Mouse (Mus musculus): Measurements from ENCODE around the gene Vill.
A peak's percentile ranks its signal among the peaks of the same experiment; 100 is the strongest.

The Vill gene

DNA sequence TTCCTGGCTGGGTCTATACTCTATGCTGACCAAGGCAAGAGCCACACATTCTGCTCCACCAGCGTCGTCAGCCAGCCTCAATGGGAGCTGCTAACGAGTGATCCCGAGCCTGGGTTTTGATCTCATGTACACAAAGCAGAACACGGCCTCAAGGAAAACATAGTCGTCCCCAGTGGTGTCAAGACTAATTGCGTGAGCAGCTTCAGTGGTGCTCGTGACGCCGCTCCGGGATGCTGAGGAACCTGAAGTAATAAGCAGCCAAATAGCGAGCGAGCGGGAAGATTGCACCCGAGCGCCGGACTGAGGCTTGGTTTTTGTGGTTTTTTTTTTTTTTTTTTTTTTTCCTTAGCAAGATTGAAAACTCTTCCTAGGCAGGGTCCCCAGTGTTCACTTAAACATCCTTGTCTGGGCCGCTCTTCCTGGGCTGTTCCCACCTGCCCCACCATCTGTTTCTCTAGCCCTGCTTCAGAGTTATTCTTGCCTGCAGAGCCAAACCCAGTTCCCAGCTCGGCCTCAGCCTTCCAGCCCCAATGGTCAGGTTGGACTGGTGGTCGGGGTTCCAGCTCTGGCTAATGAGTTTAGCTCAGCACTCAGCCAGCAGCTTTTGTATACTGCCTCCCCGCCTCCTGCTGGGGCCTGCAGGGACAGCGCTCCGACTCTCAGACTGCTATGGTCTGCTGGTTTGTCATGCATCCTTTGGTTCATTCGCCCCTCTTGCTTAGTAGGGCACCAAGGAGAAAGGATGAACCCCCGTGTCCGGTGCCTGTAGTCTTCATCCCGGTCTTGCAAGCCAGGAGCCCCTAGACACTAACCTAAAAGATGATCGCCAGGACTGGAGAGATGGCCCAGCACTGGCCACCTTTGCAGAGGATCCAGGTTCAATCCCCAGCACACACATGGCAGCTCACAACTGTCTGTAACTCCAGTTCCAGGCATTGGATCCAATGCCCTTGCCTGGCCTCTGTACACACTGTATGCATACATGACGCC lies 17.6 kb upstream of the Vill start:
- DNase-seq, result no peak

DNA sequence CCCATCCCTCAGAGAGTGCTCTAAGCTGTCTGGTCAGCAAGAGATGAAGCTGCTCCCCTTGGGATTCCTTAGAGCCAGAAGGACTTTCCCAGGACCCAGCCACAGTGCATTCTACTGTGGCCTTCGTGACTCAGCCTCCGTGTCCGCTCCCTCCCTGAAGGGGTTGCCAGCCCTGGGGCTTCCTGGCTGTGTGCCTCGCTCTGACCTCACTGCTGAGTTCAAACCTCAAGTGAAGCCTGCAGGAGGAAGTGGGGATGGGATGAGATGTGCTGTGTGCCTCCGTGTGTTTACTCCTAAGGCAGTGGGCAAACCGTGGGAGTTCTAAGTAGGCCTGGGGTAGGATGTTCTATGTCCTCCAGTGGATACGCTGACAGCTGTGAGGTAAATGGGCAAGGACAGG lies 16.7 kb upstream of the Vill start:
- DNase-seq, result peak; percentile 68

DNA sequence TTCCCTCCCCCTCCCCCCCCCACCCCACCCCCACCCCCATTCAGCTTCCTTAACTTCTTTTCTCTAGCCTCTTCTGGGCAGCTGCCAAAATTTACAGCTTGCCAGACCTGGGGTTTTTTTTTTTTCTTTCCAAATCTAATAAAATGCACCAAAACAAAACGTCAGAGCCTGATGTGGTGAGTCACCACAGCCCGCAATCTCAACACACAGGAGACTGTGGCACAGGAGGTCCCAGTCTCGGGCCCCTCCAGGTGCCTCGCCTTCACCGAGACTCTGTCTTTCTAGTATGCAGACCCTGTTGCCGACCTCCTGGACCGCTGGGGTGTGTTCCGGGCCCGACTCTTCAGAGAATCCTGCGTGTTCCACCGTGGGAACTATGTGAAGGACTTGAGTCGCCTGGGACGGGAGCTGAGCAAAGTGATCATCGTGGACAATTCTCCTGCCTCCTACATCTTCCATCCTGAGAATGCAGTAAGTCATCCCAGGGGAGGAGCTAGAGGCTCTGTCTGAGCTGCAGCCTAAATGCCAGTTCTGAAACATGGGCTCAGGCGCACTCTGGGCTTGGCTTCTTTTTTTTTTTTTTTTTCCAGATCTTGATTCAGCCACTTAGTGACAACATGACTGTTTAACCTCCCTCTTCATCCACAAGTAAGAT lies 15.4 kb upstream of the Vill start:
- no peak for DNase-seq

DNA sequence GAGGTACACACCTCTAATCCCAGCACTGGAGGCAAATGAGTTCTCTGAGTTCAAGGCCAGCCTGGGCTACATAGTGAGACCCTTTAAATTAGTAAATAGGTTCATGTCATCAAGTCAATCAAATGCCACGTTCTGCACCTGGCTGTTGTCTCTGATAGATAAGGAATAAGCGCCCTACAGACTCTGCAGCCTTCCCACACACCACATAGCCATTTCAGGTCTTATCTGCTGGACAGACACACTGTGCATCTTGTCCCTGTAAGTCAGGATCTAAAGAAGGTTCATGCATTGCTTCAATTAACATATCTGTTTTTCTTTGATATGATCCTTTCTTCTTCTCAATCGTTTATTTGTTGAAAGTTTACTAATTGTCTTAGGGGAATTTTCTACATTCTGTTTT lies 14.0 kb upstream of the Vill start:
- no peak for DNase-seq

DNA sequence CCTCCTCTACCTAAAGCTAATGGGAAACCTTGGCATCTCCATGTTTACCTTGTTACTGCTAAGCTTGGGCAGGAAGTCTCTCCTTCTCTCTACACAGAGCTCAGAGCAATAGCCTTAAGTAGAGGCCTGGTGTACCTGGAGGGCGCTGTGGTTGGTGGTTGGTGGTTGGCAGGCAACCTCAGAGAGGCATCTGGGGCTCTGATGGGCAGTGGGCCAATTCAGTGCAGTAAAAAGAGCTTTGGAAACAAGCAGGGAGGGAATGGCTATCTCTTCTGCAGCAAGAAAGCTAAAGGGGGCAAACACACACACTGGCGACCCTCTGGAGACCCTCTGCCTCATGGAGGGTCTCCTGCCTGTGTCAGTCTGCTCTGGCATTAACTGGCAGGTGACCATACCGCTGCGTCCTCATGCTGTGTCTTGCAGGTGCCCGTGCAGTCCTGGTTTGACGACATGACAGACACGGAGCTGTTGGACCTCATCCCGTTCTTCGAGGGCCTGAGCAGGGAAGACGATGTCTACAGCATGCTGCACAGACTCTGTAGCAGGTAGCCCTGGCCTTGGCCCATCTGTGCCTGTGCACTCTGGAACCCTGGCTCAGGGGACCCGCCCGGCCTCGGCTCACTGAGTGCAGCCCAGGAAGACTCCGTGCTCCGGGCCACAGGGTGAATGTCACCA lies 12.3 kb upstream of the Vill start:
- DNase-seq, result no peak

DNA sequence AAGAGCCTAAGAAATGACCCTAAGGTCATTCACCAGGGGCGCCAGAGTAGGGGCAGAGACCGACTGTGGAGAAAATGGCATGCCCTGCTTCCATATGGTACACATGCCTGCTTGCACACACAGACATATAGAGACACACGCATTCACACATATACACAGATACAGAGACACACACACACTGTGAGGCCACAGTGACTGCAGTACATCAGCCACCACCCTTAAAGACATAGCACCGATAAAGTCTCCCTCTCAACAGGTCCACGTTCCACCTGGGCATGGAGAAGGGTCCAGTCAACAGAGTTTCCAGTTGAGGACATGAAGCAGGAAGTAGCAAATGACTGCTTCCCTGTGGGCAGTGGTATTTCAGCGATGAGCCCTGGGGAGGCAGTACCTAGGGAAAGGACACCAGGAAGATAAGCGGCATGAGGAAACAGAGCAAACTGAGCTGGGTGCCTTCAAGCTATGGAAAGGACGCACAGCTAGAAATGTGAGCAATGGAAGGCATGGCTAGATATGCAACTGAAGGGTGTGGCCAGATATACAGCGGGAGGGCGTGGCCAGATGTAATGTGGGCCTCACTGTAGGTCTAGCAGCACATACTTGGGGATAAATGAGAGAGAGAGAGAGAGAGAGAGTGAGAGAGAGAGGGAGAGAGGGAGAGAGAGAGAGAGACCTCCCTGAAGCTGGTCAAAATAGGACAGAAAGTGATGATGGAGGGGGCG lies 4.2 kb upstream of the Vill start:
- DNase-seq, result no peak

DNA sequence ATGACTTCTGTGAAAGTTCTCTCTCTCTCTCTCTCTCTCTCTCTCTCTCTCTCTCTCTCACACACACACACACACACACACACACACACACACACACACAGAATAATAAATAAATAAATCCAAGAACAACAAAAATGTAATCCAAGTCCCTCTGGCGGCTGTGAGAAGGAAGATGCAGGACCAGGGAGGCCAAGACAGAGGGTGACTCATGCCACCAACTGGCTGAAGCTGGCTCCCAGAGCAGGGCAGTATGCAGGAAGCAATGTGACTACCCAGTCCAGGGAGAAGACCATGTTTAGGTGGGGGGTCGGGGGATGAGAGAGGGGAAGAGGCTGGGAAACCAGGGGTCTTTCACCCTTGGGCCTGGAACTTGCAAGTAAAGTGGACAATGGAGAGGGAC lies 1.4 kb upstream of the Vill start:
- peak; percentile 35 for DNase-seq

DNA sequence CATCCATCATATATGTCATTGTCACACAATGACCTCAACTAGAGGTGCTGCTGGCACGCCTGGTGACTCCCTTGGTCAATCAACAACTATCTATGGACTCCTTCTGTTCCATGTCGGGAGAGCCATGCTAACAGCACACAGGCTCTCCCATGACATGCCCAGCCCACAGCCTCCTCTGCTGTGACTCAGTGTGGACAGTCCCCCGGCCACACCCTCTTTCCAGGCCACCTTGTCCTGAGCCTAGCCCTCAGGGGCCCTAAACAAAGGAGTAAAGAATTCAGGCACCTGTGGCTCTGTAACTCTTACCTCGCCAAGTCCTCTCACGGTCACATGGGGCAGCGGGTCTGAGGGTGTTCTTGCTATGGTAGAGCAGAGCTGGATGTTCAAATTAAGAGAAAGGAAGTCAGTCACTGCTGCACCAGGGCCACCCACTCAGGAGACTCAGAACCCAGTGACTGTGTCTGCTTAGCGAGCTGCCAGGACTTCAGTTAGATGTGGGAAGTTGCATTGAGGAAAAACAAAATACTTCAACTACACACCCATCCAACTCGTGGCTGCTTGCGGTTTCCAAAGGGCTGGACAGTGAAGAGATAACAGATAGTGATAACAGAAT lies 1.5 kb downstream of the Vill start:
- DNase-seq, result no peak

DNA sequence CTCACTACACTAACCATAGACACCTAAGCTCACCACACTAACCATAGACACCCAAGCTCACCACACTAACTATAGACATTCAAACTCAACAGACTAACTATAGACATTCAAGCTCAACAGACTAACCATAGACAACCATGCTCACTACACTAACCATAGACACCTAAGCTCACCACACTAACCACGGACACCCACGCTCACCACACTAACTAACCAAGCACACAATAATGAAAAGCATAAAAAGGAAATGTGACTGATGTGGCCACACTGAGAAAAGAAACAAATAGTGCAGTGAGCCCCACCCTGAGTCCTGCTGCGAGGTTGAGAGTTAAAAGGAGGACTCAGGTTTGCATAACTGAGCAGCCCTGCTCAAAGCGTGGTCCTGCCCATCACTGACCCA lies 2.8 kb downstream of the Vill start:
- DNase-seq, result no peak

DNA sequence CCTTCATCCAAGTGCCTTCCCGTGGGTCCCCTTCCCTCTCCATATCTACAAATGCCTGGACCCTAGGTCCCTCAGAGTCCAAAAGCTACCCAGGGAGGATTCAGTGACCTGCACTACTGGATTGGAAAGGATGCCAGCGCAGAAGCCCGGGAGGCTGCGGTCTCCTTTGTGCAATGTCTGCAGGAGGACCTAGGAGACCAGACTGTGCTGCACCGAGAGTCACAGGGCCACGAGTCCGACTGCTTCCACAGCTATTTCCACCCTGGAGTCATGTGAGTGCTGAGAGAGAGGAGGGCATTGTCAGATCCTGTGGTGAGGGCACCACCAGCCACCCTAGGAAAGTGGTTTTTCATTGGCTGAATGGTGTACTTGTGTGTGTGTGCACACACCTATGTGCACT lies 5.7 kb downstream of the Vill start:
- DNase-seq, result no peak

DNA sequence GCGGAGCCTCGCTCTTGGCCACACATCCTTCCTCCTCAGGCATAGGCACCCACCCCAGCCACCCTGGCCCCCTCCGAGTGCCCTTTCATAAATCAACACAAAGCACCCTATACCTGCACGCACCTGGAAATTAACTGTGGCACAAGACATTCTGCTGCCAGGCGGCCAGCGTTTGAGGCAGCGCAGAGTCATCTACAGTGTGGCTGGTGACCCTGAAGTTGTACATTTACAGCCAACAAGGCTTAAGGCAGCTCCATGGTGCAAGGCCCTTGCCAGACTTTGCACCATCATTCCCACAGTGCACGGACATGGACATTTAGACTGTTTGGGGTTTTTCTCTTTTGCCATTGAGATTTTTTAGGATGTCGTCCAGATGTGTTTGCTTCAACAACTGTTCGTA lies 8.1 kb downstream of the Vill start:
- DNase-seq, result peak; percentile 39

DNA sequence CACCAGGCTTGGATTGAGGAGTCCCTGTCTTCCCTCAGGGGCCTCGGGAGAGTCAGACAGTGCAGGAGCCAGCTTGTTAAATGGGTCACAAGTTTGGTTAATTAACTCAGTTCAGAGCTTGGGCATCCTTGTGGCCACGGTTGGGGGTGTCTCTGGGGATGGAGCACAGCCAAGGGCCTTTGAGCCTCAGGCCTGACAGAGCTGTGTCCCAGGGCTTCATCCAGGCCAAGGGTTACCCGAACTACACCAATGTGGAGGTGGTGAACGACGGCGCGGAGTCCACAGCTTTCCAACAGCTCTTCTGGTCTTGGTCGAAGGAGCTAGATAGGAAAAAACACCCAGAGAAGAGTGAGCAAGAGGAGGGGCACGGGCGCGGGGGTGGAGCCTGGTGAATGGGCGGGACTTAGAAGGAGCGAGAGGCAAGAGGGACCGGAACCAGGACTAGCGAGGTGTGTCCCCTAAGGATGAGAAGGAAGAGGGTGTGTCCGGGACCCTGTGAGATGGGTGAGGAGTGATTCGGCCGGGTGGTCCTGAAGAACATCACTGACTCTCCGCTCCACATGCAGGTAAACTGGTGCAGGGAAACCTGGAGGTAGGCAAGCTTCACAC lies 10.6 kb downstream of the Vill start:
- peak; percentile 85 for DNase-seq

DNA sequence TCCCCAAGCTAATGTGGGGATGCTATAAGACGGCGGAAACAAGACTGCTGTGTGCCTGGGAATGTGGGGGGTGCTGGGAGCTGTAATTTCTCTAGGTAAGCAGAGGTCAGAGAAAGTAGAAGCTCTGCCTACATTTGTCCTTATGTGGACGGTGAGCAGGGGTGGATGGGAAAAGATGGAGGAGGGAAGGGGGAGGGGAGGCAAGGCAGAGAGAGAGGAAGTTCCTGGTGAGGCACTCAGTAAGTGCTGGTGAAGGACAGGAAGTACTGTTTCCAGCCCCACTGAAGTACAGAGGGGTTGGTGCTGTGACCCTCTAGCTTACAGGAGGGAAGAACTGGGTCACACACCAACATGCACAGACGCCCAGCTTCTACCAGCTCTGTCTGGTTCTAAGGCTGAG lies 11.7 kb downstream of the Vill start:
- DNase-seq, result no peak

DNA sequence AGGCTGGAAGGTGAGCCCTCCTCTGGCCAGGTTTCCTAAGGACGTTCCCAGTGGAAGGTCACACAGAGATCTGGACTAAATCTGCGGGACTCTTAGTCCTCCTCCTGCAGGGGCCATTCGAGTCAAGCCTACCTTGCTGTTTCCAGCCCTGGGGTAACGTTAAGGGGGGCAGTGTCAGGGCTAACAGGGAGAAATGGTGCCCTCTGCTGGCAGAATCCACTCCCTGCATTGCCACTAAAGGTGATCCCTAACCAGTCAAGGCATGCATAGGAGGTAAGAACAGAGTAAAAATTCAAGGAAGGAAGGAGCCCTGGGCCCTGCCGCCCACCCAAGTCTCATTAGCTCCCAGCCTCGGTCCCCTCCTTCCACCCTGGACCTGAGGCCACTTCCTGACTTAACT lies 15.0 kb downstream of the Vill start:
- DNase-seq, result peak; percentile 88

DNA sequence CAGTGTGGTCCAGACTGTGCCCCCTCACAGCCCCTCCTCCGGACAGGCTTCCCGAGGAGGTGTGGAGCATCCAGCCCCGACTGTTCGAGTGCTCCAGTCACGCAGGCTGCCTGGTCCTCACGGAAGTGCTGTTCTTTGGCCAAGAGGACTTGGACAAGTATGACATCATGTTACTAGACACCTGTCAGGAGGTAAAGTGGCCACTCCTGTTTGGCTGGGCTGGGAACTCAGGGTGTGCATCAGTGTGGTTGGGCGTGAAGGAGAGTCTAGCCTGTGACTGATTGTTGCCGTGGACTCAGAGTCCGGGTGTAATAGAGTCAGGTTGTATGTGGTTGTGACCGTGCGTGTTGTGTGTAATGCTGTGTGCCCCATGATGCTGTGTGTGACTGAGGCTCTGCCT lies 15.7 kb downstream of the Vill start:
- no peak for DNase-seq

DNA sequence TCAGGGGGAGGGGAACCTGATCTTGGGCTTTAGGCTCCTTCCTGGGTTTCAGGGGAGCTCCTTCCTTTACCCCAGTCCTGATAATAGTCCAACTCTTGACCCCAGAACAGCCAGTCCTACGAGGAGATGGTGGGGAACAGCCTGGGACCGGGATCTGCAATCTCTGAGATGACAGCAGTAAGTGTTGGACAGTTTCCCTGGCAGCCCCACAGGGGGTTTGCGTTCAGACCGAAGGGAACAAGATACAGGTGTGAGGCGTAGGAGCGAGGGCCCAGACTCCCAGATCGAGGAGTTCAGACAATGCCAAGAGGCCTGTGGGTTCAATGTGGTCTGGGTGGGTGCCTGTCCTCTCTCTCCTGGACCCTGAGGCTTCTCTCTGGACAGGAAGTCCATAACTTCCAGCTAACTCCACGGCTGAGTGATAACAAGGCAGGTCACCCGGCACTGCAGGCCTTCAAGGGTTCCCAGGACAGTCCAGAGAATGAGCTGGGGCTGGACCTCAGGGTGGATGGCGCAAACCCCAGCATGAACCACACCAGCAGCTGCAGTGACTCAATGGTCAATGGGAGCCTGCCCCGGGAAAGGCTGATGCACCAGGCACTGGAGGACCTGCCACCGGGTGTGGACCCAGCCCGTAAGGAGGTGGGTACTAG lies 17.7 kb downstream of the Vill start:
- no peak for DNase-seq

DNA sequence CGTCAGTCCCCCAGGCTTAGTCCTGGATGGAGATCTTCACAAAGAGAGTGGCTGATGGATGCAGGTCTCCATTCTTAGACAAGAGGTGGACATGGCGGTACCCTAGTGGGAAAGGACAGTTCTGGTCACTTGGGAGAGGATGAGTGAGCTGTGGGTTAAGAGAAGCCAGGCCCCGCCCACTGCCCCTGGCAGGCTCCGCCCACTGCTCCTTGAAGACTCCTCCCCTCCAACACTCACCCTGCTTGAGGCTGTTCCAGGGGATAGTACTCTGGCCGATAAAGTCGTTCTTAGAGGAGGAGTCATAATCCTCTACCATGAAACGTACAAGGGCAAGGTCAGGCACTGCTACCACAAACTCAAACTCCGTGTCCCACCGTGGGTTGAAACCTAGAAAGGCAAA lies 19.2 kb downstream of the Vill start:
- DNase-seq, result no peak

DNA sequence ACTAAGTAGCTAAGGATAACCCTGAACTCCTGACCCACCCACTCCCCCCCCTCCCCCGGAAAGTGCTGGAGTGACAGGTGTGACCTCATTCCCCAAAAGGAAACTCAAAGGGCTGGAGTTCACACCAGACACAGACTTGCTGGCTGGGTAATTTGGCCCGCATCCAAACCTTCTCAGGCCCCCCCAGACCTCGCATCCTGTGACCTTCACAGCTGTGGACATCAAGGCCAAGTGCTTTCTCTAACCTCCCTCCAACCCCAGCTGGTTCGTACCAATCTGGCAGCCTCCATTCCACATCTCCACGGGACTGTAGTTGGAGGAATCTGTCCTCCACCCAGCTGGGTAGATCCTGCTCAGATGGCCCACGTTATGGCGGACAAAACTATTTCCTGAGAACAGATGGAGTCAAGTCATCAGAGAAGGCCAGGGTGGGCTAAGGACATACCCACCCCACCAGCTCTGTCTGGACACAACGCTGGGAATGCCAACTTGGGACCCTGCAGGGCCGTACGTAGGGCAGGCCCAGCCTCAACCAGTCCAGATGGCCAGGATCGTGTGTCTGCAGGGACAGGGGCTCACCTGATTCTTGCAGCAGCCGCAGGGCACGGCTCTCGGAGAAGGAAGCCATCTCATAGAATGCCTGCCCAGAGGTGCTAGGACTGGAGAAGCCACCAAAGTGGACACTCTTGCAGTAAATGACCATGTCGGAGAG lies 20.8 kb downstream of the Vill start:
- DNase-seq, result peak; percentile 68

DNA sequence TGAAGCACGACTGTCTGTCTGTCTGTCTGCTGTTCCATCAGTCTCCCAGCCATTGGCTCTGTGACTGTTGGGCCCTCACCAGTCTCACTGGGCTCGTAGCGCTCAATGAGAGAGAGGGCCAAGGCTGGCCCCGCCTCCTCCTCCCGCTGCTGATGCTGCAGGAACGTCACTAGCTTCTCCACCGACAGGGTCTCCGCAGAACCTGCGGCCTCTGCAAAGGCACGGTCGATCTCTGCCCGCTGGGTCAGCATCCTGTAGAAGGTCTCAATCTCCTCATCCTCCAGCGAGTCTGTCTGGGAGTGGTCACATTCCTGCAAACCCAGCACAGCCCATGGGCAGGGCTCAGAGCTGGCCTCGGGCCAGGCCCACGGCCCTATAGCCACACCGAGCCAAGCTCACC lies 23.1 kb downstream of the Vill start:
- DNase-seq, result no peak

DNA sequence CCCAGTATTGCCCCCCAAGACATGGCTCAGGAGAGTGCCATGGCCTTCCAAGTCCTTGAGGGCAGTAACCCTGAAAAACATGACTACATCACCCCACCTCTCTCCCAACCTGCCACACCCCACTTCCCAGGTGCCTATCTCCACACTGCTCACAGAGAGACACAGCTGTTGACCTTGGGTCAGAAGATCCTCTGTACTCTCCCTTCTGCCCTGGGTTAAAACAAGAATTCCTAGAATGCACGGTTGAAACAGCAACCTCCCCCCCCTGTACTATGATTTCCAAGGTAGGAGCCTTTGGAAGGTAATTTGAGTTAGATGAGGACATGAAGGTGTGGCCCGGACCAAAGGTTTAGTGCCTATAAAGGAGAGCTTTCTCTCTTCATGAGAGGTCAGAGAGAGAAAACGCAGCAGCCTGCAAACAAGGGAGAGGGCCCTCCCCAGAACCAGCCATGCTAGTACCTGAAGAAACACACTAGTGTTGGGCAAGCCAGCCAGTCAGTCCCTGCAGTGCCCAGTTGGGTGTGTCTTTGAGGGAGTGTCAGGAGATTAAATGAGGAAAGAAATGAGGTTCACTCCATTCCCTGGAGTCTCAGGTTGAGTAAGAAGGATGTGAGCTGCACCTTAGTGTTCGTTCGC lies 27.6 kb downstream of the Vill start:
- DNase-seq, result no peak

Measured in kidney, postnatal 14 days (tissue).